In the genomic region with DNA sequence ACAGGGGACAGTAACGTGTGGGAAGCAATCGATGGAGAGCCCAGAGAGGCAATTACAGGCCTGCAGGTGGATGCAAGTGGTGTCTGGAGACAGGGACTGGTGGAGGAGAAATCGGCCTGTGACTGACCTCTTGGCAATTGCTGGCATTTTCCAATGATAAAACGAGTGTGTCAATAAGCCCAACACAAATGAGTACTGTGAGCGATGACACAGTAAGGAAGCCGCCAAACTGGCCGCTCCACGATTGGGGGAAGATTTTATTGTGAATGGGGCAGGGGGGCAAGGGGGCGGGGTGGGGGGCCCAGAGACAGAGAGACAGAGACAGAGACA, we compare ENCODE assay signal across 8 mouse cellular contexts. TPM values are rescaled to one million over a fixed set of nuclear protein-coding genes. Genes with fewer than 3 reads are reported as not detected.
DNase-seq lines count a peak whose midpoint lies in the region; ATAC-seq and TF ChIP-seq lines count a peak whose summit lies in the region.

No protein-coding gene starts in this region.

- 19% methylated on average over 9 of the region's 9 CpGs for WGBS in macrophage (ENCODE audit: missing documents)

- no peaks in the 10 kb centered on the region for H3K9me3 ChIP-seq in erythroblast, embryonic 14.5 days (ENCODE audit: control insufficient read depth, low read length)
- no peaks in the 10 kb centered on the region for H3K9me3 ChIP-seq in E14TG2a.4 (ENCODE audit: low read length)

- H3K4me3 ChIP-seq in erythroblast, embryonic 14.5 days (replicated peaks): peak overlapping the region; percentile 55
- peak overlapping the region; percentile 64 for H3K4me3 ChIP-seq in E14TG2a.4 (replicated peaks; ENCODE audit: low read length)
- peak overlapping the region; percentile 47 for H3K4me3 ChIP-seq in macrophage (ENCODE audit: inconsistent target)

- peaks cover 8% of the 10 kb centered on the region for H3K4me1 ChIP-seq in erythroblast, embryonic 14.5 days (ENCODE audit: control insufficient read depth)
- H3K4me1 ChIP-seq in E14TG2a.4 (replicated peaks; ENCODE audit: low read depth, low read length): peaks cover 15% of the 10 kb centered on the region

- TF ChIP-seq CTCF in E14TG2a.4 (conservative IDR thresholded peaks at IDR 0.05; ENCODE audit: low read length): no peak

- no peaks in the 10 kb centered on the region for H3K27me3 ChIP-seq in erythroblast, embryonic 14.5 days (ENCODE audit: control insufficient read depth)
- peaks cover 22% of the 10 kb centered on the region for H3K27me3 ChIP-seq in E14TG2a.4 (ENCODE audit: insufficient read depth, low read length)

- intact Hi-C loops in heart, postnatal 14 days (cut with DNase I): loop anchor here (1.0 to 5.0 kb wide), 5 partner anchors 38 to 703 kb away; partner anchors contain the start of gene Nck1

- no peaks in the 10 kb centered on the region for H3K79me2 ChIP-seq in macrophage (ENCODE audit: inconsistent target)

- H3K36me3 ChIP-seq in erythroblast, embryonic 14.5 days (ENCODE audit: control insufficient read depth): no peaks in the 10 kb centered on the region
- H3K36me3 ChIP-seq in E14TG2a.4 (ENCODE audit: insufficient read depth, low read length) (peaks cover 11% of the 10 kb centered on the region), macrophage (ENCODE audit: inconsistent target) (no peaks in the 10 kb centered on the region)

- no peak for ATAC-seq in erythroblast, adult 5-6 weeks (replicated peaks; ENCODE audit: low FRiP score, poor library complexity, severe bottlenecking)

- no peak overlapping the region for H3K27ac ChIP-seq in macrophage

- DNase-seq in heart, postnatal 14 days: peak; percentile 20 to 36
- no peak for DNase-seq in right cerebral cortex, postnatal 25 days
- no peak for DNase-seq in kidney, postnatal 36 days
- no peak for DNase-seq in lung, adult 18-20 months

RNA-seq across cellular contexts. Expression of gene Il20rb, which starts 32.0 kb away (rescaled TPM):
- polyA plus RNA-seq in erythroblast, embryonic 14.5 days (2012): 0.04 and 0.08 TPM in 2 replicates
- total RNA-seq in erythroblast, adult 5-6 weeks (2015; ENCODE audit: low replicate concordance): 0.63 TPM in 1 of 2 replicates, not detected in the other
- 4.0 TPM in 1 of 2 replicates, not detected in the other for total RNA-seq in erythroblast, adult 5-6 weeks (2017; ENCODE audit: low replicate concordance)
- 1 to 10 TPM; 1.2 to 1.6 TPM for total RNA-seq in heart, postnatal 14 days (2021)
- total RNA-seq in macrophage (2018; cell fraction: chromatin; rRNA removed): 10 to 100 TPM in 24 of 26 experiments, 1 to 10 TPM in 2; 8.4 to 22.7 (median 15.7) TPM
- 1 to 10 TPM in 25 of 26 experiments, under 1 TPM in 1; 0.83 to 2.6 (median 1.6) TPM for total RNA-seq in macrophage (2018; cell fraction: cytosol; rRNA removed)
- total RNA-seq in macrophage (2018; cell fraction: nucleus; rRNA removed): 10 to 100 TPM in 14 of 26 experiments, 1 to 10 TPM in 12; 5.0 to 32.8 (median 10.6) TPM
- polyA plus RNA-seq in macrophage (2018): 1.2 to 1.4 TPM (median 1.3 TPM) in 3 replicates

Comparison
In these comparisons a context has a peak if more than half of its experiments do, and no peak if none do; other contexts are left out.
1. DNase-seq: peak in heart, postnatal 14 days (2 of 2); none in right cerebral cortex, postnatal 25 days (single experiment), kidney, postnatal 36 days (0 of 2) and lung, adult 18-20 months (0 of 2).
2. Peak in every context shown above with its lines, with median percentiles within 50 percentile points of each other: H3K4me3 ChIP-seq.